Mouse (Mus musculus) neural tube, embryonic 10.5 days (tissue): Measurements from ENCODE around the gene Med16.

Experiments used
- DNase-seq: peaks from one replicate; pipeline ENCODE4 v3.0.0-alpha.2; 2017; ENCODE audit warnings: low spot score; ENCODE audit errors: extremely low spot score

Gene Med16

DNA sequence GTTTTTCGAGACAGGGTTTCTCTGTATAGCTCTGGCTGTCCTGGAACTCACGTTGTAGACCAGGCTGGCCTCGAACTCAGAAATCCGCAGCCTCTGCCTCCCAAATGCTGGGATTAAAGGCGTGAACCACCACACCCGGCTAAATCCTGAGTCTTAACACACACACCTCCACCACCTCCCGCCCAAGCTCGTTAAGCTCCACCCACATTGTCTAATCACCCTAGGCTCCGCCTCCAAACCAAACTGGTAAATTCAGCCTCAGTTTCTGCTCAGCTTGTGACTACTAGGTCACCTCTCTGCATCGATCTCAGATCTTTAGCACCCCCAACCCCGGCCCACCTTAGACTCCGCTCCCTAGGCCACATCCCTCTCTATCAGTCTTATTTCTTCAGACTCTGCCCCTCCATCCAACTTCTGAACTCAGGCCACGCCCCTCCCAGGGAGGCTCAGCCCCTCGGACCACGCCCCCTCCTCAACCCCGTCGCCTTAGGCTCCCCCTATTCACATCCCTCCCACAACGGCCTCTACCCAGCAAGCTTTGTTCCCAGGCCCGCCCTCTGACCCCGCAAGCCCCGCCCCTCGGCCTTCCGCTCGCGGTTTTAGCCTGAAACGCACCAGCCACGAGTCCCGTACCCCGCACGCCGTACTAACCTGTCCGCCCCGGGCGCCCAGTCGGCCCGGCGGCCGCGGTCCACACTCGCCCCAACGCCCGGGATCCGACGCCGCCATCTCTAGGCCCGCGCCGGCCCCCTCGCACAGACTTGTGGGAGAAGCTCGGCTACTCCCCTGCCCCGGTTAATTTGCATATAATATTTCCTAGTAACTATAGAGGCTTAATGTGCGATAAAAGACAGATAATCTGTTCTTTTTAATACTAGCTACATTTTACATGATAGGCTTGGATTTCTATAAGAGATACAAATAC lies at the start of gene Med16:
TSS of gene Med16 (minus strand) at position 757 of the 925 bp plus-strand sequence.
- peak; percentile 97 for DNase-seq

DNA sequence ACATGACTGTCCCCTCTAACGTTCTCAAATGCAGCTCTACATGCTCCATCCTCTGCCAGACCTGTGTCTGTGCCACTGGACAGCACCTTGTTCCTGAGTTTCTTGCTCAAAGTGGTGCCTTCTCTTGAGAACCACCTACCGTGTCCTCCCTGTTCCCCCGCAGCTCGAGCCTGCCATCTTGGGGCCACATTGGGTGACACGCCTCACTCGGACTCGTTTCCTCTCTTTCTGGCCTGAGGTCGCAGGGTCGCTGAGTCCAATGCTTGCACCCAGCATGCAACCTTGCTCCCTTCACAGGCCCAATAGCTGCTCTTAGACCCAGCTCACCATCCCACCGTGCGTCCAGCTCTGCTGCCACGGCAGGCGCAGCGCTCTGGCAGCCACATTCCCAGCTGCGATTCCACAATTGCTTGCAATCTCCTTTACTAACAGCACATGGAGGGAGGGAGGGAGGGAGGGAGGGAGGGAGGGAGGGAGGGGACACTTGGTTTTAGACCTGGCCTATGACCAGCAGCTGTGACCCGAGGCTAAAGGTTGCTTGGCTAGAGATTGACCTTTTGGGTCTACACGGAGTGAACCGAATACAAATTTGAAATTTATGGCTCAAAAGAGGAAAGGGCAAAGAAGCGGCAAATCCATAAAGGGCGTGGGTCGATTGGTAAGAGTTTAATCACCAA lies 49.6 kb upstream of the Med16 start:
- DNase-seq = peak; percentile 85

DNA sequence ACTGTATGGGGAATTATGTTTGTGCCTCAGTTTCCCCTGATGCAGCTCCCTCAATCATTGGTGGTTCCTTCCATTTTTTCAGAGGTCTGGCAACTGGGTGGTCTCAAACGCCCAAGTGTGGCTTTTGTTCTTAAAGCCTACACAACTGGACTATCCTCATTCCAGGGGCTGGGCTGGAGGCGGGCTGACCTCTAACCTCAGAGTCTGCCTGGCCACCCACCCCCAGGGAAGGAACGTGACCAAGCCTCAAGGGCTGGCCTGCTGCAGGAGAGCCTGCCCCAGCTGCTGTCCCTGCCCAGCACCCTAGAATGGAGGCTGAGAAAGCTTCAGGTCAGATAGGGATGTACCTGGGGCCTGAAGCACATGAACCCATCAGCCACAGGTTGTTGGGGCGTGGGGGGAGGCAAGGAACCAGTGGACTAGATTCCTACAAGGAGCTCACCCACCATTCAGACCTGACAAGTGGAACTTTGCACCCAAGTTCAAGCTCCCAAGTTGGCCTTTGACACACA lies 48.0 kb upstream of the Med16 start:
- DNase-seq = no peak

DNA sequence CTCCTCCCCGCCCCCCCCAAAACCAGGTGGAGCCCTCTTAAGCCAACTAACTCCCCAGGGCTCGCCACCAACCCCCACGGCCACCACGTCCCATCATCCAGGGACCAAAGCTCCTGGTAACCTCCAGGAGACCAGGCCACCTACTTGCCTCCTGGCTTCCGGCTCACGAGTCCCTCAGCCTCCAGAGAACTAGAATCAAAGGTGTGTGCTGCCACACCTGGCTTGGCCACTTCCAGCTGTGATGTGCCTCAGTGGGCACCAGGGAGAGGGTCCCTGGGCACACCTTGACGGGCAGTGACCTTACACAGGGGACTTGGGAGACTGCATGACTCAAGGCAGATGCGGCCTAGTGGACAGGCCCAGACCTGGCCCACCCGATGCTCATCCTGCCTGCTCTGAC lies 47.0 kb upstream of the Med16 start:
- DNase-seq = no peak

DNA sequence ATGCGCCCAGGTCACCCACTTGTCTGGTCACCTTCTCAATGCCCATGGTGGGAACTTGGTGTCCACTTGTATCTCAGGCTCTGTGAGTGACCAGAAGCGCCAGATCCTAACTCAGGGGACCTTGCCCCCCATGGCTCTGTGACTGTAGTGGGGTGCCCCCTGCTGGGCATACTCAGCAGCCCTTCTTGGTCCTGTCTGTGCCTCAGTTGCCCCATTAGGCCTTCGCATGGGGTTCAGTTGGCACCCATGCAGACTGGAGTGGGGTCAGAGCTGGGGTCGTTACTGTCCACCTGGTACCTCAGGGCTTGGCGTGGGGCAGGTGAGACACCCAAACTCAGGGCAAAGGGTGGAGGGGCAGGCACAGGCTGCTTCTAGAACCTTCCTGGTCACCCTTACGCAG lies 45.2 kb upstream of the Med16 start:
- no peak for DNase-seq

DNA sequence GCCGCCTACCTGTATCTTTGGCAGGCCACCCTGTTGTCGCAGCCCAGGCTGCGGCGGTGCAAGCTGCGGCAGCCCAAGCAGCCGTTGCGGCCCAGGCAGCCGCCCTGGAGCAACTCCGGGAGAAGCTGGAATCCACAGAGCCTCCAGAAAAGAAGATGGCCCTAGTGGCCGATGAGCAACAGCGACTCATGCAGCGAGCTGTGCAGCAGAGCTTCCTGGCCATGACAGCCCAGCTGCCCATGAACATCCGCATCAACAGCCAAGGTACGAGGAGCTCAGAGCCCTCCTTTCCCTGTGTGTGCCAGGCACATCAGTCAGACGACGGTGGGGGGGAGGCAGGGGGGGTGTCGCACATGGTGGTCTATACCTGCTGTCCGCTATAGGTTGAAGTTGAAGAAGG lies 41.9 kb upstream of the Med16 start:
- DNase-seq = no peak

DNA sequence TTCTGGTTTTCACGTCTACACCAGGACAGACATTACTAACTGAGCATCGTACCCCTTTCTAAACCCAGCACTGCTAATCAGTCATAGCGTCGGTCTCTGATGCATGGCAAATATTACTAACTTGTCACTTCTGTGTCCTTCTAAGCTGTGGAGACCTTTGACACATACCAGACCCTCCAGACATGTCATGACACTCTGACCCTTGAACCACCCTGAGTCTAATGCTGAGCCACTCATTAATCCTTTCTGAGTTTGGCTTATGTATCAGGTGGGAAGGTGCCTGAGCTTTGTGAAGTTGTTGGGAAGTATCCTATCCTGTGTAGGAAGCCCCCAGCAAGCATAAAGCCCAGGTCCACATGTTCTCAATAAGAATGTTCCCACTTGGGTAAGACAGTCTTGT lies 41.1 kb upstream of the Med16 start:
- DNase-seq = no peak

DNA sequence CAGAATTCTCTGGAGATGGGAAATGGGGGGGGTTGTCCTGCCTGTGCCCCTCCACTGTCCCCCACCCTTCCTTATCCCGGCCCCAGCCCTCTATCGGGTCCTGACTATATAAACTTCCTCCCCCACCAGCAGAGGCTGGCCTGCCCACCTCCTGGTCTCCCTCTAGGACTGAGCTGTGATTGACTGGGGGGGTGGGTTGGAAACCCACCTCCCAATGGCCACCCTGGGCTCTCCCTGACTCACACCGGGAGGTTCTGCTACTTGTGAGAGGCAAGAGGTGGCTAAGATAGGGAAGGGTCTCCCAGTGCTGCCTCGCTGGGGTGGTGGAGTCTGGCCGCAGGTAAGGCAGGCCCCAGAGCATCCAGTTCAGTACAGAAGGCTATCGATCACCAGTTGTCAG lies 38.8 kb upstream of the Med16 start:
- DNase-seq = no peak

DNA sequence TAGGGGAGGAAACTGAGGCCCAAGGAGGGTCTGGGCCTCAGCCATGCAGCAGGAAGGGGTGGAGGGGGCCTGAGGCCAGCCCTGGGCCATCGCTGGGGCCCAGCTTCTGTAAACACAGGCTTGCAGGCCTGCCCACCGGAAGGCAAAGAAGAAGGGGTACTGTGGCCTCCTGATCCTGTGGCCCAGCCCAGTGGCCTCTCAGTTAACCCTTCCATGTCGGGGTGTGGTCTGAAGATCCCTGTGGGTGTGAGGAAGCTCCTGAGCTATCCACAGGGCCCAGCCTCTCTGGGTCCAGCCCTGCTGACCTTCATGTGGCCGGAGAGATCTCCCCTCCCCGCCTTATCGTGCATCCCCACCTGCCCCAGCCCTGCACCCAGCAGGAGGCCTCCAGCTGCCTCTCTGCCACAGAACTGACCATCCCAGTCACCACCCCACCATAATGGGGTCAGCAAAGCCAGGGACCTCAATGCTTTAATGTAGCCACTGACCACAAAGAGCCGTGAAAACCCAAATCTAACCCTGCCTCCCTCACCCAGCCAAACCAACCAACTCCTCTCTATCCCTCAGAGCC lies 38.1 kb upstream of the Med16 start:
- no peak for DNase-seq

DNA sequence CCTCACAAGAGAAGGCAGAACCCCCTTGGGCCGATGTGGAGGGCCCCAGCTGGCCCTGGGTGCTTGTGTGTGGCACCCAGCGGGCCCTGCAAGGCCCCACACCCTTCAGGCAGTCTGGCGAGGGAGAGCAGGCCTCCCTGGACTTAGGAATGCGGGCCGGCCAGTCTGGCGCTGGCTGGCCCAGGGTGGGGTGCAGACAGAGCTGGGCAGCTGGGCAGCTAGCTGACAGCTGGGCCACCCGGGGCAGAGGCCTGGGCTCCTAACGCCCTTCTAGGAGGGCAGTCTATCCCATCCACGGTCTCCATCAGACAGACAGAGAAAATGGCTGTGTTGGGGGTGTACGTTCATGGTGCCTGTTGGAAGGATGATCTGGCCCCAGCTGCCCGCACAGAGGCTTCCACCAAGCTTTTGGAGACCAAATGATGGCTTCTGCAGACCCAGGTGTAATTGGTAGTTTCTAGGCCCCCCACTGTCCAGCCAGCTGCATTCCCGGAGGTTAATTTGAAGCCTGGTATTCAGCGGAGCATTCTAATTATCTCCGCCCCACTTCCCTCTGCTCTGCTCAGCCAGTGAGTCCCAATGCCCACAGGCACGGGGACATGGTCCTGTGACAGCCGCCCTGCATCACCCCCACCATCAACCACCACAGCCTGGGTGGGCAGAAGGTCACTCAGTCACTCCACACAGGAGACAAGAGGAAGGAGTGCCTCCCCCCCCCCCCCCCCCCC lies 36.9 kb upstream of the Med16 start:
- peak; percentile 60 for DNase-seq

DNA sequence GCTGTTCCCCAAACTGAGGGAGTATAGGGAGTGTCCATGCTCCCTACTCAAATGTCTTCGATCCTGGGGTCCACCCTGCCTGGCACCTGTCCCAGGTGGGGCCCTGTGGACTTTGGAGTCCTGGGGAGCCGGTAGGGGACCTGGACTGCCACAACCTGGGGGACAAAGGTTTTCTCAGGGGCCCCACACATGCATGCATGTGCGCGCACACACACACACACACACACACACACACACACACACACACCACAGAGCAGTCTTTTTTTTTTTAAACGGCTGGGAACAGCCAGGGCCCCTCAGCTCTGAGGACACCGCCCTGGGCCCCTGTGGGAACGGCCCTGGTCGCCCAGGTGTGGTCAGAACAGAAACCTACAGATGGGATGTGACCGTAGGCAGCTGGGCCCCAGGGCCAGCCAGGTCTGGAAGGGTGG lies 34.8 kb upstream of the Med16 start:
- no peak for DNase-seq

DNA sequence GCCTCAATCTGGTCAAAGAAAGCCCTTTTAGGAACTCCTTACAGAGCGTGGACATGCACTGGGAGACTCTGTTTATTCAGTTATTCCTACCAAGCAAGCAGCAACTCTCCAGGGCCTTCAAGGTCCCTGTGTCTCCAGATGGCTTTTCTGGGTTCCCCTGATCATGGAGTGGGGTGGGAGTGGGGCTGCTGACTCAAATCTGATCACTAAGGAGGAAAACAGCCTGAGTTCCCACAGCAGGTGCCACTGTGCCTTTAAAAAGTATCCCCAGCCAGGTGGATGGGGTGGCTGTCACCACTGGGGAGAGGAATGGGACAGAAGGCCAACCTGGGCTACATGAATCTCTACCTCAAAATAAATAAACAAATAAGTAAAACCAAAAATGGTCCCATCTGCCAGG lies 34.3 kb upstream of the Med16 start:
- DNase-seq = no peak

DNA sequence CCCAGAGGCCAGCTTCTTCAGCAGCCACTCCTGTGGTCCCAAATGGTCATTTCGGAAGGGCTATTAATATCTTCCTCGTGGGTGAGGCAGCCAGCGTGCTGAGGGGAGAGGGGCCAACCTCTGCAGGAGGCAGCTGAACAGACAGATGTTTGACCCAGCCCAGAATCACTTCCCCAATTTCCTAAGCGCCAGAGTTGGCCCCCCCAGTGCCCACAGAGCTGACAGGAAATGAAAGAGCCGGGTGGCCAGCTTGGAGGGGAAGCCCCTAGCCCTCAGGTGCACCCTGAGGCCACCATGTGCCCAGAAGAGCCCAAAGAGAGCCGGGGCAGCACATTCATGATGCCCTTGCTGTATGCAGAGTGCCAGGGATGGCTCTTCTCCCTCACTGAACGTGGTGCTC lies 32.0 kb upstream of the Med16 start:
- DNase-seq = no peak

DNA sequence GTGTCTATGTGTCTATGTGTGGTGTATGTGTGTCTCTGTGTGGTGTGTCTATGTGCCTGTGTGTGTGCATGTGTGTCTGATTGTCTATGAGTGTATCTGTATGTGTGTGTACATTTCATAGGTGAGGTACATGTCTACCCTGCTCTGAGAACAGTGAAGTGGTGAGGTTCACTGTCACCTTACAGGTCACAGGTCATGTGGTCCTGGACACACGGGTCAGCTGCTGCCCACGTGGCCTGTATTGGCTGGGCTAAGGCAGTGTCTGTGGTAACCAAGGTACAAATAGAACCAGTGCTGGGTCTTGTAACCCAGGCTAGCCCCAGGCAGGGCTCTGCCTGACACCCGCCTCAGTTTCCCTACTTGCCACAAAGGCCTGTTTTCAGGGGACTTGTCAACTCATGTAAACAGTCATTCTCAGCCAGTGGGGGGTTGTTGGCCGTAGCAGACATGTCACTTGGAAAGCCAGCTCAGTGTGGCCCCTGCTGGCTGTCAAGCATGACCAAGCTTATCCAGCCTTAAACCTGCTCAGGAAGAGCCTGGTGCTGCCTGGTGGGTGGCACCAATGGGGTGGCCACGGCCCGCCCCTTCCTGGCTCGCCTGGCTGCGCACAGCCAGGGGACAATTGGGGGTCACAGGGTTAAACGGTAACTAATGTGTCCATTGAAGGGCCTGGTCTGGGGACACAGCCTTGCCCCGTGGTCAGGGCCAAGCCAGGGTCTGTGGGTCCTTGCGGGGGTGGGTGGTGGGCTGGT lies 29.2 kb upstream of the Med16 start:
- DNase-seq = no peak

DNA sequence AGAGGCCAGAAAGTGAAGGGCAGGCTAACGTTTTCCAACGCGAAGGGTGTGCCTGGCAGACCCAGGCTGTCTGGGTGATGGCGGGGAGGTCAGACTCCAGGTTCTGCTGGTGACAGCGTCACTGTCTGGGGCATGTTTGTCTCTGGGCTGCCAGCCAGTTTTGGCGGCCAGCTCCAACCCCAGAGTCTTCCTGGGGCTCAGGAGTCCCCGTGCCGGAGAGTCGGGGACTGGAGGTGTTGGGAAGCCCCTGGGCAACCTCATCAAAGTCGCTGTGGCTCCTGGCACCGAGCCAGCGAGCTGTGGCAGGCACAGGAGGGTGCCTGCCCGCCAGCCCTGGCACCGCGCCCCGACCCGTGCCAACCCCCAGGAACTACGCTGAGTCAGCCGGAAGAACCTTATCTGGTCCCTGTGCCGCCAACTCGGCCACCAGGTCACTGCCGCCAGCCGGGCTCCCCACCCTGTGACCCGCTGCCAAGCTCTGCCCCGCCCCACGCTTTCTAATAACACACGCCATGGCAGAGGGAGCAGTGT lies 28.3 kb upstream of the Med16 start:
- no peak for DNase-seq

DNA sequence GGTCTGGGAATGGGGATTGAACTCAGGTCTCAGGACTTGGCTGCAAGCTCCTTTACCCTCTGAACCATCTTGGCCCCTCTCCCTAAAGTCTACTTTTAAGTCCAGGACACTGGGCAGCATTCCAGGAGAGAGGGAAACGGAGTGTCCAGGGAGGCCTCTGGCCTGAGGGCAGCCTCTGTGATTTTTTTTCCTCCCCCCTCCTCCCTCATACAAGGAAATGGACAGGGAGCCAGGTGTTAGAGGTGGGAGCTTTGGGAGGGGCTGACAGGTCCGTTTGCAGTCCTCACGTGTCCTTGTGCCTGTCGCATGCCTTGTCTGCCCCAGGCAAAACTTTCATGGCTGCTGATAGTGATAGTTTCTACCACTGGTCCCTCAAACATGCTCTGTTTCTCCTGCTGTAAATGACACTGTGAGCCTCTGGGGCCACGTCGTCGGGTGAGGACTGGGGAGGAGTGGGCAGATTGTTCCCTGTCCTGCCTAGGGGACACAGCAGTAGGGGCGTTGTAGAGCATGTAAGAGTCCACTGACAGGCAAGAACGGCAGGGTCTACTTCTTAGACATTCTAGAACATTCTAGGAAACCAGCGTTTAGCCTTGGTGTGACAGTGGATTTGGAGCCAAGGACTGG lies 27.7 kb upstream of the Med16 start:
- no peak for DNase-seq

DNA sequence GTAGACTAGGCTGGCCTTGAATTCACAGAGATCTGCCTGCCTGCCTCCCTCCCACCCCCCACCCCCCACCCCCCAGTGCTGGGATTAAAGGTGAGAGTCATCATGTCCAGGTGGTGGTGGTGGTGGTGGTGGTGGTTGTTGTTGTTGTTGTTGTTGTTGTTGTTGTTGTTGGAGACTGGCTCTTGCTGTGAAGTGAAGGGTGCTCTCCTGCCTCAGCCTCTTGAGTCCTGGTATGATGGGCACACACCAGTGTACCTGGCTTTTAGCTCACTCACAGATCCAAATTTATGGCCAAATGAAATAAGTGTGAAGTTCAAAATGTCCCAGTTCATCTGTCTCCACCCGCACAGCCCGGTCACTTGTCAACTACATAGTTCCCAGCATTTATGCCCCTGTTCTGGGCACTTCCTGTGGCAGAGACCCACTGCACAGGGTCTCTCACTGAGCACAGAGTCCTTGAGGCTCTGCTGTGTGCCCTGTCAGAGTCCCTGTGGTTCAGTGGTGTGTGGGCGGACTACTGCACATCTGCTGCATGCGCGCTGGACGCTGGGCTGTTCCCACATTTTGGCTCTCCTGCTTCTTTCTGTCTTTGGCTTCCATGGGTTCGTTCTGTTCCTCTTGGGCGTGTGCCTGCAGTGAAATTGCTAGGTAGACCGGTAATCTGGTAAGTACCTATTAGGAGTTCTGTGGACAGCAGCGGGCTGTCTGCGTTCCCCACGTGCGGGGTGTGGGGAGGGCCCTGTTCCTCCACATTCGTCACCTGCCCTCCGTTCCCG lies 26.3 kb upstream of the Med16 start:
- DNase-seq = no peak

DNA sequence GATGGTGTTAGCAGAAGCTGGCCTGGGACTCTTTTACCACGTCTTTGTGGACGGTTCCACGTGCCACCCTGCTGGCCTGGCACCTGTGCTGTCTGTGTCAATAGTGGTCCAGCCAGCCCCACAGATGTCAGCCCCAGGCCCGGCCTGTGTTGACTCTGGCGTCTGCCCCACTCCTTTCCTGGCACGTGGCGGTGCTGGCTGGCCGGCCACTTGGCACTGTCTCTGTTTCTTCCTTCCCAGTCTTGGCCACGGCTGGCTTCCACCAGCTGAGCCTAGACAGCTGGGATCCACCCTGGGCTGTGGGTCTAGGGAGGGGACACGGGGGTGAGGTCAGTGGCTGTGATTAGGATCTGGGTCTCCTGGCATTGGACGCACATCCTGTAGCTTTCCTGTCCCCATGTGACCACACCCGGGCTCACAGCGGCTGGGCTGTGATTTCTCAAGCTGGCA lies 25.6 kb upstream of the Med16 start:
- no peak for DNase-seq

DNA sequence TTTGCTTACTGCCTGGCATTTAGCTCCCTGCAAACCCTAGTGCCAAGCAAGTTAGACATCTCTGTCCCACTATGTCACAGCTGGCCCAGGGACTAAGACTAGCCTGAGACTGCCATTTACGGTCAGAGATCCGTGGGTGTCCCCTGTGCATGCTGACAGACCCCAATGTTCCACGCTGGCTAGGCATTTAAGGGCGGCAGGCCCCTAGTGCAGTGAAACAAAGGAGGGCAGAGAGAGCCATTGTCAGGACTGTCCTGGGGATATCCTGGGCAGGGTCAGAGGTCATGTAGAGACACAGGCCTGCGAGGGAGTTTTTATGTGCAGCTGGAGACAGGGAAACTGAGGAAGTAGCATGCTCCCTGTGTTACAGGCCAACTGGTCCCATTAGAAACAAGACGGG lies 25.1 kb upstream of the Med16 start:
- no peak for DNase-seq
